Mouse (Mus musculus) kidney, adult 2 months (tissue): ENCODE measurements at regions not wholly inside any gene's neighbourhood (a gene's known extent, or its start where the extent isn't known, plus 50 kb on each side); places are given as distances from the start of the nearest gene placed in this dataset.

Experiments
- DNase-seq: peaks from one replicate; pipeline ENCODE4 v3.0.0; 2021
- H3K27ac ChIP-seq: fragments of 200-500 bp; 2 replicates; pipeline ENCODE4 v1.5.1; 2012; ENCODE audit warnings: low read depth, low read length, control low read depth, inconsistent platforms; ENCODE audit not compliant: insufficient read depth
- H3K27me3 ChIP-seq: fragments of 200-500 bp; replicated peaks from 2 replicates; pipeline ENCODE4 v1.6.1; 2012; ENCODE audit warnings: mild to moderate bottlenecking, moderate library complexity, low read length, inconsistent platforms; ENCODE audit not compliant: control insufficient read depth, insufficient read depth
- H3K36me3 ChIP-seq: fragments of 200-500 bp; 2 replicates; pipeline ENCODE4 v1.6.1; 2012; ENCODE audit warnings: mild to moderate bottlenecking, moderate library complexity, low read length, inconsistent platforms; ENCODE audit not compliant: control insufficient read depth, insufficient read depth
- H3K4me1 ChIP-seq: fragments of 200-500 bp; 2 replicates; pipeline ENCODE4 v1.6.1; 2011; ENCODE audit warnings: low read length; ENCODE audit not compliant: control insufficient read depth, insufficient read depth
- H3K4me3 ChIP-seq: fragments of 200-500 bp; 2 replicates; pipeline ENCODE4 v1.5.1; 2011; ENCODE audit warnings: mild to moderate bottlenecking, low read depth, low read length, control low read depth; ENCODE audit not compliant: insufficient read depth
- CTCF ChIP-seq: fragments of 200-500 bp; conservative IDR thresholded peaks from 2 replicates; pipeline ENCODE4 v1.5.1; 2011; ENCODE audit warnings: low read depth, mild to moderate bottlenecking, control low read depth, low read length, moderate library complexity, mixed read lengths; ENCODE audit not compliant: insufficient read depth, insufficient read length
- POLR2A ChIP-seq: fragments of 200-500 bp; IDR thresholded peaks from one replicate; pipeline ENCODE4 v1.6.1; 2011; ENCODE audit warnings: low read depth, low read length, control low read depth
- WGBS: fragments of 180-500 bp; shearing (Covaris S2); methylation state at CpG from one replicate; pipeline ENCODE4 v1.1.7; 2018; 5-methylcytosine and 5-hydroxymethylcytosine counted together

- Histone ChIP-seq H3K4me1 (peaks cover 5% of the 10 kb centered on the region; the same call in 1 of the 2 replicates), H3K4me3 (no peak overlapping the region), H3K27ac (no peak overlapping the region), H3K36me3 (no peaks in the 10 kb centered on the region), H3K27me3 (no peaks in the 10 kb centered on the region)
- no peak for DNase-seq
- 70% methylated on average over 4 of the region's 4 CpGs for WGBS
- TF ChIP-seq CTCF = no peak
- no peak for TF ChIP-seq POLR2A
Observed at GRCm38 (mm10) chr9:63881261-63881563, 123.4 kb upstream of the Smad3 start.

- 47% methylated on average over 26 of the region's 26 CpGs for WGBS
- no peak overlapping the region for H3K4me3 ChIP-seq
- no peak overlapping the region for H3K27ac ChIP-seq
- no peak for DNase-seq
- no peaks in the 10 kb centered on the region for H3K27me3 ChIP-seq
- H3K4me1 ChIP-seq = peaks cover 5% of the 10 kb centered on the region; the same call in 1 of the 2 replicates
- TF ChIP-seq POLR2A (no peak), CTCF (no peak)
- no peaks in the 10 kb centered on the region for H3K36me3 ChIP-seq
Observed at GRCm38 (mm10) chr9:63880487-63881260, 122.9 kb upstream of the Smad3 start.

GRCm38 (mm10) chr9:63879710-63880428 lies 122.1 kb upstream of the Smad3 start:
- Histone ChIP-seq H3K36me3 (no peaks in the 10 kb centered on the region), H3K4me1 (peaks cover 5% of the 10 kb centered on the region; the same call in 1 of the 2 replicates), H3K27ac (no peak overlapping the region), H3K27me3 (no peaks in the 10 kb centered on the region), H3K4me3 (no peak overlapping the region)
- WGBS = 53% methylated on average over 15 of the region's 15 CpGs
- no peak for TF ChIP-seq POLR2A
- TF ChIP-seq CTCF = no peak
- no peak for DNase-seq

- TF ChIP-seq POLR2A (no peak), CTCF (no peak)
- Histone ChIP-seq H3K4me3 (no peak overlapping the region), H3K36me3 (no peaks in the 10 kb centered on the region), H3K4me1 (peaks cover 5% of the 10 kb centered on the region; the same call in 1 of the 2 replicates), H3K27me3 (no peaks in the 10 kb centered on the region), H3K27ac (no peak overlapping the region)
- DNase-seq = no peak
- WGBS = 87% methylated on average over 7 of the region's 7 CpGs
Observed at GRCm38 (mm10) chr9:63877864-63878263, 120.1 kb upstream of the Smad3 start.

- no peak overlapping the region for H3K4me3 ChIP-seq
- 12% methylated on average over 13 of the region's 13 CpGs for WGBS
- H3K4me1 ChIP-seq = peaks cover 5% of the 10 kb centered on the region; the same call in 1 of the 2 replicates
- no peak for DNase-seq
- no peaks in the 10 kb centered on the region for H3K36me3 ChIP-seq
- no peaks in the 10 kb centered on the region for H3K27me3 ChIP-seq
- no peak for TF ChIP-seq CTCF
- TF ChIP-seq POLR2A = no peak
- no peak overlapping the region for H3K27ac ChIP-seq
Observed at GRCm38 (mm10) chr9:63876886-63877285, 119.1 kb upstream of the Smad3 start.

- Histone ChIP-seq H3K27ac (no peak overlapping the region), H3K4me3 (no peak overlapping the region), H3K36me3 (no peaks in the 10 kb centered on the region), H3K27me3 (no peaks in the 10 kb centered on the region), H3K4me1 (peaks cover 5% of the 10 kb centered on the region; the same call in 1 of the 2 replicates)
- WGBS = 69% methylated on average over 12 of the region's 12 CpGs
- DNase-seq = no peak
- TF ChIP-seq POLR2A (no peak), CTCF (no peak)
Observed at GRCm38 (mm10) chr9:63876023-63876422, 118.2 kb upstream of the Smad3 start.

- Histone ChIP-seq H3K27me3 (no peaks in the 10 kb centered on the region), H3K36me3 (no peaks in the 10 kb centered on the region), H3K4me3 (no peak overlapping the region), H3K27ac (no peak overlapping the region), H3K4me1 (peaks cover 5% of the 10 kb centered on the region; the same call in 1 of the 2 replicates)
- WGBS = 95% methylated on average over 5 of the region's 5 CpGs
- TF ChIP-seq POLR2A = no peak
- TF ChIP-seq CTCF = no peak
- no peak for DNase-seq
Observed at GRCm38 (mm10) chr9:63875193-63875592, 117.4 kb upstream of the Smad3 start.
